Mouse (Mus musculus) heart, adult 2 months (tissue): ENCODE data around the gene Atl2. TPM values are rescaled to one million over a fixed set of nuclear protein-coding genes. Genes with fewer than 3 reads are reported as not detected.

Experiments used
- DNase-seq, 2 experiments: peaks; one replicate each; pipeline ENCODE4 v3.0.0; 2021
- H3K27ac ChIP-seq: fragments of 200-600 bp; 2 replicates; pipeline ENCODE4 v1.8.1; 2022
- H3K27me3 ChIP-seq: fragments of 200-500 bp; 2 replicates; pipeline ENCODE4 v1.6.1; 2012; ENCODE audit warnings: mild to moderate bottlenecking, low read length, inconsistent platforms, mixed read lengths; ENCODE audit not compliant: control insufficient read depth, insufficient read depth
- H3K36me3 ChIP-seq: fragments of 200-500 bp; 2 replicates; pipeline ENCODE4 v1.6.1; 2012; ENCODE audit warnings: low read length, inconsistent platforms; ENCODE audit not compliant: control insufficient read depth, insufficient read depth
- H3K4me1 ChIP-seq: fragments of 200-500 bp; 2 replicates; pipeline ENCODE4 v1.6.1; 2011; ENCODE audit warnings: low read length; ENCODE audit not compliant: control insufficient read depth, insufficient read depth
- H3K4me3 ChIP-seq: fragments of 200-600 bp; 2 replicates; pipeline ENCODE4 v1.8.1; 2022
- H3K79me2 ChIP-seq: fragments of 200-500 bp; replicated peaks from 2 replicates; pipeline ENCODE4 v1.6.1; 2012; ENCODE audit warnings: mild to moderate bottlenecking, inconsistent platforms, low read length, moderate library complexity, mixed read lengths; ENCODE audit not compliant: control insufficient read depth, insufficient read depth
- H3K9ac ChIP-seq: fragments of 200-500 bp; 2 replicates; pipeline ENCODE4 v1.6.1; 2012; ENCODE audit warnings: low read depth, mild to moderate bottlenecking, control low read depth, inconsistent platforms, low read length, mixed read lengths
- CTCF ChIP-seq: fragments of 200-600 bp; IDR thresholded peaks from 2 replicates; pipeline ENCODE4 v1.8.1; 2022; ENCODE audit warnings: antibody characterized with exemption, mild to moderate bottlenecking, moderate library complexity
- EP300 ChIP-seq: fragments of 200-500 bp; IDR thresholded peaks from 2 replicates; pipeline ENCODE4 v1.6.1; 2011; ENCODE audit warnings: low read depth, low read length, control low read depth; ENCODE audit not compliant: insufficient read depth
- POLR2A ChIP-seq: fragments of 200-500 bp; IDR thresholded peaks from 2 replicates; pipeline ENCODE4 v1.6.1; 2011; ENCODE audit warnings: mild to moderate bottlenecking, low read depth, low read length, control low read depth; ENCODE audit not compliant: insufficient read depth
- WGBS: fragments of 180-500 bp; shearing (Covaris S2); methylation state at CpG from one replicate; pipeline ENCODE4 v1.1.7; 2018; 5-methylcytosine and 5-hydroxymethylcytosine counted together
- intact Hi-C: fragments of 180-260 bp; cut with DNase I; formaldehyde crosslinking; loops from one replicate; pipeline ENCODE4 v1.15.1; 2025
- polyA plus RNA-seq: library from polyadenylated mRNA; depleted of rRNA; stranded (reverse); fragments of >200 nt; gene quantifications from 2 replicates; pipeline ENCODE4 v1.2.3, GENCODE M21; 2012; rRNA removed
- total RNA-seq, 2 experiments: library from RNA; stranded (reverse); gene quantifications; 2 replicates each; pipeline ENCODE4 v1.2.3; 2021

Gene Atl2
- total and polyA plus RNA-seq, 3 experiments = 16.0 to 36.4 (median 31.9) TPM

DNA sequence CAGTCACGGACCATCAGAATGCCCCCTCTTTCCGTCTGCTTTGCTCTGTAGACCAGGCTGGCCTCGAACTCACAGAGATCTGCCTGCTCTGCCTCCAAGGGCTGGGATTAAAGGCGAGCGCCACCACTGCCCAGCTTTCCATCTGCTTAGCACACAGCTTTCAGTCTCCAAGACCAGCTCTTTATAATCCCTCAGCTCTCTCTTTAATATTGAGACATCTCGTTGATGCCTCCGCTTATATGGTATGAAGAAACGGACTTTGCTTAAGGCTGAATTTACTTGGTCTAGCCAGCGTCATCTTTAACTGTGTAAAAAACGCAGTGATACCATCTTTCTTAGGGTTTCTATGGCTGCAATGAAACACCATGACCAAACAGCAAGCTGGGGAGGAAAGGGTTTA lies 97.1 kb downstream of the Atl2 start:
- no peak overlapping the region for H3K4me3 ChIP-seq
- WGBS = 95% methylated on average over 10 of the region's 10 CpGs
- H3K4me1 ChIP-seq = no peaks in the 10 kb centered on the region
- H3K36me3 ChIP-seq = no peaks in the 10 kb centered on the region
- TF ChIP-seq POLR2A (no peak), CTCF (no peak), EP300 (no peak)
- H3K27ac ChIP-seq = no peak overlapping the region
- H3K9ac ChIP-seq = no peak overlapping the region
- no peaks in the 10 kb centered on the region for H3K27me3 ChIP-seq
- no peak for DNase-seq
- H3K79me2 ChIP-seq = no peaks in the 10 kb centered on the region
- intact Hi-C loops = no loop called here

Other genes with a start within 250 kb of the Atl2 start
- gene Cyp1b1, start 181.1 kb downstream of the Atl2 start, total RNA-seq = 1 to 10 TPM; 5.1 to 5.9 TPM
- 4.0 and 4.6 TPM in 2 replicates for gene Cyp1b1, start 181.1 kb downstream of the Atl2 start, polyA plus RNA-seq
- gene Hnrnpll, start 166.2 kb upstream of the Atl2 start, total RNA-seq = 10 to 100 TPM; 19.9 to 23.7 TPM
- gene Hnrnpll, start 166.2 kb upstream of the Atl2 start, polyA plus RNA-seq = 7.5 and 14.2 TPM in 2 replicates
- gene Galm, start 231.3 kb upstream of the Atl2 start, total RNA-seq = 10 to 100 TPM; 17.9 to 19.8 TPM
- gene Galm, start 231.3 kb upstream of the Atl2 start, polyA plus RNA-seq = 19.6 and 44.5 TPM in 2 replicates